Mouse (Mus musculus): ENCODE measurements around the gene Dock3. TPM values are rescaled to one million over a fixed set of nuclear protein-coding genes. Genes with fewer than 3 reads are reported as not detected.
"Not testable (repeated sequence)": the region's sequence is repeated elsewhere in the genome, so short reads cannot be mapped to it uniquely, and the experiment has no call there.

Dock3 gene
- polyA plus RNA-seq, 1 experiment from 2014 or later: 14.6 TPM

DNA sequence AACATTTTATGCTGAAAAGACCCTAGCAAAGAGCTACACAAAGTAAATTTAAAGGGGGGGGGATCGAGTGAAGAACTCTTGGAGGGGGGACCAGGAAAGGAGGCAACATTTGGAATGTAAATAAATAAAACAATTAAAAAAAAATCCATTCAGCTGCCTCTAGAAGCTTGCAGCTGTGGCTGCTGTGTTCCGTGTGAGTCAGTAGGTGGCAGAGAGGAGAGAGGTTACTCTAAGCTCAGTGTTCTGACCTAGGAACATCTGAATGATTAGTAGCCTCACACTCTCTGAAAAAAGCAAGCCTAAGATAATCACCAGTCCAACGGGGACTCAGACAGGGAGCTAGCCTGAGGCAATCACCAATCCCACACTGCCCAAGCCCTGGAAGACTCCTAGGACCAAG is 66.9 kb downstream of the Dock3 start:
- Histone ChIP-seq H3K36me3 (no peaks in the 10 kb centered on the region), H3K9ac (no peak overlapping the region), H3K4me1 (no peaks in the 10 kb centered on the region), H3K27me3 (replicated peaks) (no peaks in the 10 kb centered on the region), H3K4me3 (no peak overlapping the region), H3K9me3 (no peaks in the 10 kb centered on the region), H3K27ac (no peak overlapping the region), H3K4me2 (replicated peaks) (no peak overlapping the region)
- ATAC-seq (ENCODE audit: low FRiP score, low read depth): no peak
- WGBS: 23% methylated on average over 3 of the region's 3 CpGs

DNA sequence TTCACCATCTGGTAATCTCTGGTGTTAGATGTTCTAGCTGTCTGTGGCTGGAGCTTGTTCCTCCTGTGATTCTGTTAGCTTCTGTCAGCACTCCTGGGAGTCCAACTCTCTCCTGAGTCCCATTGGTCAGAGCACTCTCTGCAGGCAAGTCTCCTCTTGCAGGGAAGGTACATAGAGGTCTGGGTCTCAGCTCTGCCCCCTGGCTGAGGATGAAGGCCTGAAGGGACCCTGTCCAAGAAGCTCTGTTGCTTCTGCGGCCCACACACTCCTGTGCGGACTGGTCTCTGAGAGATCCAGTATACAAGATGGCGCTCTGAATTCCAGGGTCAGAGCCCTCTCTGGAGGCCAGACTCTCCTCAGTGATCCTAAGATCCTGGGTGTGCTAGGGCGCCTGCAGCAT is 75.3 kb downstream of the Dock3 start:
- not testable (repeated sequence) for H3K4me3 ChIP-seq; H3K27me3 ChIP-seq (replicated peaks); H3K4me2 ChIP-seq (replicated peaks); H3K9me3 ChIP-seq; H3K9ac ChIP-seq; H3K4me1 ChIP-seq; ATAC-seq (ENCODE audit: low FRiP score, low read depth); H3K36me3 ChIP-seq; H3K27ac ChIP-seq
- 90% methylated on average over 4 of the region's 4 CpGs for WGBS

DNA sequence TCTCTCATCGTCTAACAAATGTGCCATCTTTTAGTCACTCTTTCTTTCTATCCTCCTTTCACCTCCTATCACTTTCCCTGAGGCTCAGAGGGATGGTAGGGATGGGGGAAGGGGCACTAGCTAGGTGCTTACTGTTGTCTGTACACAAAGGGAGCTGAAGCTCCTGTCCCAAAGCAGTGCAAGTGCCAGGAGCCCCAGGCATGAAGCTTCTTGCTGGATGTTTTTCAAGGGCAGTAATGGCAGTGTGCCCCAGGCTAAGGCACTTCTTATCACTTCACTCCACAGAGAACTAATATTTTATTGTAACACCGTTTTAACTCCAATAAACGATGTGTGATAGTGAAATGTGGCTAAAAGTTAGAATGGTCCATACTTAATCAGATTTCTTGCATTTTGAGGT is 118.9 kb downstream of the Dock3 start:
- no peak overlapping the region for H3K4me2 ChIP-seq (replicated peaks)
- no peak overlapping the region for H3K27ac ChIP-seq
- 69% methylated on average over 3 of the region's 3 CpGs for WGBS
- H3K4me1 ChIP-seq: no peaks in the 10 kb centered on the region
- no peak for ATAC-seq (ENCODE audit: low FRiP score, low read depth)
- no peak overlapping the region for H3K9ac ChIP-seq
- H3K9me3 ChIP-seq: no peaks in the 10 kb centered on the region
- no peaks in the 10 kb centered on the region for H3K36me3 ChIP-seq
- no peak overlapping the region for H3K4me3 ChIP-seq
- H3K27me3 ChIP-seq (replicated peaks): no peaks in the 10 kb centered on the region

DNA sequence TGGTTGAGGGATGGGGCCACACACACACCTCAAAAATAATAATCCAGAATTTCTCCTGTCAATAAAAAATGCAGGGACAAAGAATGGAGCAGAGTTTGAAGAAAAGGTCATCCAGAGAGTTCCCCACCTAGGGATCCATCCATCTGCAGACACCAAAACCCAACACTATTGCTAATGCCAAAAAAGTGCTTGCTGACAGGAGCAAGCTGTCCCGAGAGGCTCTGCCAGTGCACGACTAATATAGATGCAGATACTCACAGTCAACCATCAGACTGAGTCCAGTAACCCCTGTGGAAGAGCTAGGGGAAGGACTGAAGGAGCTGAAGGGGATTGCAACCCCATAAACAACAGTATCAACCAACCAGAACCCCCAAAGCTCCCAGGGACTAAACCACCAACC is 119.7 kb downstream of the Dock3 start:
- H3K4me3 ChIP-seq: no peak overlapping the region
- H3K27ac ChIP-seq: no peak overlapping the region
- no peaks in the 10 kb centered on the region for H3K36me3 ChIP-seq
- WGBS: 74% methylated on average over 2 of the region's 2 CpGs
- H3K4me1 ChIP-seq: no peaks in the 10 kb centered on the region
- H3K9me3 ChIP-seq: no peaks in the 10 kb centered on the region
- no peaks in the 10 kb centered on the region for H3K27me3 ChIP-seq (replicated peaks)
- no peak overlapping the region for H3K9ac ChIP-seq
- no peak for ATAC-seq (ENCODE audit: low FRiP score, low read depth)
- no peak overlapping the region for H3K4me2 ChIP-seq (replicated peaks)

DNA sequence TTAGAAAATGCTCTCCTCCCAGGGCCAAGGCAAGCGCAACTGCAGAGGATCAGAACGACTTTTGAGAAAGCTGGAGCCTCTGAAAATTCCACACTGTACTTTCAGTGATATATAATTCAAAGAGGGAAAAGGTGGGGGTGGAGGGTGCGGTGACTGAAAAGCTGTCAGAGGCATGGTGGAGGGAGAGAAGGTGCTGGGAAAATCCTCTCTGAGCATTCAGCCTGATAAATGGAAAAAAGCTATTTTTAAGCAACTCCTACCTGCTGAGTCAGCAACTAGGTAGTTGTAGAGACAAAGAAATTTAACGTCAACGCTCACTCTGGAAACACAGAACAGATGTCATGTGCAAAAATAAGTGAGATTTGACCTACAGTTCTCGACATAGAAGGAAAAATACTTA is 132.2 kb downstream of the Dock3 start:
- no peak overlapping the region for H3K4me2 ChIP-seq (replicated peaks)
- no peaks in the 10 kb centered on the region for H3K9me3 ChIP-seq
- H3K27ac ChIP-seq: no peak overlapping the region
- no peaks in the 10 kb centered on the region for H3K27me3 ChIP-seq (replicated peaks)
- no peak for ATAC-seq (ENCODE audit: low FRiP score, low read depth)
- 81% methylated on average over 6 of the region's 6 CpGs for WGBS
- H3K4me3 ChIP-seq: no peak overlapping the region
- H3K36me3 ChIP-seq: no peaks in the 10 kb centered on the region
- no peak overlapping the region for H3K9ac ChIP-seq
- no peaks in the 10 kb centered on the region for H3K4me1 ChIP-seq

DNA sequence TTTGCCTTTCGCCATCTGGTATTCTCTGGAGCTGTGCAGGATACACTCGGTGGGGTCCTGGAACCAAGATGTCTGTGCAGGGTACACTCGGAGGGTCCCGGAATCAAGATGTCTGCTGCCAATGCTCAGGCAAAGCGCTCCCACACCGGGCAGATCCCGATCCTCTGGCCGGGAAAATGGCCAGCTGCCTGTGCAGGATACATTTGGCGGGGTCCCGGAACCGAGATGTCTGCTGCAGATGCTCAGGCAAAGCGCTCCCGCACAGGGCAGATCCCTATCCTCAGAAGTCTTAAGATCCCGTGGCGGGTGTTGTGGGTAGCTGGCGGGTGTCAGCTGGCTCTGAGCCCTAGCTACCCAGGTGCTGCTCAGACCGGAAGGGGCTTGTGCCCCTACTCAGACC is 142.3 kb downstream of the Dock3 start:
- H3K27ac ChIP-seq; H3K9me3 ChIP-seq; ATAC-seq (ENCODE audit: low FRiP score, low read depth); H3K4me3 ChIP-seq; H3K4me2 ChIP-seq (replicated peaks); H3K9ac ChIP-seq; H3K36me3 ChIP-seq; H3K4me1 ChIP-seq; H3K27me3 ChIP-seq (replicated peaks): not testable (repeated sequence)
- WGBS: 75% methylated on average over 17 of the region's 17 CpGs

DNA sequence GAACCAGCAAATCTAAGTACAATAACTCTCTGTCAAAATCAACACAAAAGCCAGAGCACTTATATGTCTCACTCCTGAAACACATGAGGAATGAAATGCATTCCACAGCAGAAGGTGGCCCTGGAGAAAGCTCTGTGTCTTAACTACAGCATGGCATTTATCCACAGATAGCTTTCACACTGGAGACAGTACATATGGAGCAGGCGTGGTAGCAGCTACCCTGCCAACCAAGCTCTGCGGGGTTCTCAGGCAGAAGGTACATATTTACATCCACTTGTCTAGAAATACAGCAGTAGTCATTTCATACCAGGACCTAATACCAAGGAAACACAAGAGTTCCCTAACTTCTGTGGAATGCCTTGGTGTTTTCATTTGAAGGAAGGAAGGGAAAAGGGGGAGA is 144.2 kb downstream of the Dock3 start:
- no peaks in the 10 kb centered on the region for H3K27me3 ChIP-seq (replicated peaks)
- 83% methylated on average over 2 of the region's 2 CpGs for WGBS
- no peak overlapping the region for H3K9ac ChIP-seq
- H3K36me3 ChIP-seq: no peaks in the 10 kb centered on the region
- no peak for ATAC-seq (ENCODE audit: low FRiP score, low read depth)
- H3K4me3 ChIP-seq: no peak overlapping the region
- no peak overlapping the region for H3K27ac ChIP-seq
- no peaks in the 10 kb centered on the region for H3K4me1 ChIP-seq
- no peak overlapping the region for H3K4me2 ChIP-seq (replicated peaks)
- H3K9me3 ChIP-seq: no peaks in the 10 kb centered on the region

DNA sequence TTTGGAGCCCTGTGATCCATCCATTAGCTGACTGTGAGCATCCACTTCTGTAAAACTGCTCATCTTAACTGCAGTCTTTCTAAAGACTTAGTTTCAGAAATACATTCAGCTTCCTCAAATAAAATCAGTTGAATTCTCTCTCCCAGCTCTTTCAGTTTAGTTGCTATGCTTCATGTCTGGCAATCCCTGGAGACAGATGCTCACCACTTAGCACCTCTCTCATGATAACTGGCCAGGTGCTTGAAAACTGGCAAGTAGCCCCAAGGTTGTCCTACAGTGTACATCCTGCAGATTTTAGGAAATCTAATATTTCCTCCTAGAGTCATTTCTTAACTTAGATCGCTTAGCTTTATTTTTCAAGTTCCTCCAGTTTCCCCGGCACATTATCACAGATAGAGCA is 193.8 kb downstream of the Dock3 start:
- H3K27me3 ChIP-seq (replicated peaks): no peaks in the 10 kb centered on the region
- no peaks in the 10 kb centered on the region for H3K9me3 ChIP-seq
- no peaks in the 10 kb centered on the region for H3K4me1 ChIP-seq
- no peaks in the 10 kb centered on the region for H3K36me3 ChIP-seq
- 93% methylated on average over 2 of the region's 2 CpGs for WGBS
- H3K4me2 ChIP-seq (replicated peaks): no peak overlapping the region
- no peak overlapping the region for H3K9ac ChIP-seq
- H3K27ac ChIP-seq: no peak overlapping the region
- H3K4me3 ChIP-seq: no peak overlapping the region
- ATAC-seq (ENCODE audit: low FRiP score, low read depth): no peak

DNA sequence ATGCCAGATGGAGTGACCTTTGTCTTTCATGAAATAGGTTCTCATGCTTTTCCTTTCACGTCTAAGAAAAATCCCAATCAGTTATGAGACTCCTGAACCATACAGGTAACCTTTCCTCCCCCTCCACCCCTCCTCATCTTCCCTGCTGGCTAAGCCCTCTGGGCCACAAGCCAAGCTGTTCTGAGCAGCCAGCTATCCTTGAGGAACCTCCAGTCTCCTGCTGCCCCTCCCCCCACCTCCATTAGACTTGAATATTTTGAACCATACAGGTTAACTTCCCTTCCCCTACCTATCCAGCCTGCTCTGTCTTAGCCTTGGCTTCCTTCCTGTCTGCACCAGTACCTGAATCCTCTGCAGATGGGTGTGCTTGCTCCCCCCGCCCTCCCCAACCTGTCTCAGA is 204.1 kb downstream of the Dock3 start:
- no peaks in the 10 kb centered on the region for H3K9me3 ChIP-seq
- H3K4me2 ChIP-seq (replicated peaks): no peak overlapping the region
- no peak overlapping the region for H3K27ac ChIP-seq
- no peaks in the 10 kb centered on the region for H3K36me3 ChIP-seq
- no peak overlapping the region for H3K9ac ChIP-seq
- no peaks in the 10 kb centered on the region for H3K27me3 ChIP-seq (replicated peaks)
- no peak overlapping the region for H3K4me3 ChIP-seq
- no peak for ATAC-seq (ENCODE audit: low FRiP score, low read depth)
- WGBS: 72% methylated on average over 2 of the region's 2 CpGs
- no peaks in the 10 kb centered on the region for H3K4me1 ChIP-seq

DNA sequence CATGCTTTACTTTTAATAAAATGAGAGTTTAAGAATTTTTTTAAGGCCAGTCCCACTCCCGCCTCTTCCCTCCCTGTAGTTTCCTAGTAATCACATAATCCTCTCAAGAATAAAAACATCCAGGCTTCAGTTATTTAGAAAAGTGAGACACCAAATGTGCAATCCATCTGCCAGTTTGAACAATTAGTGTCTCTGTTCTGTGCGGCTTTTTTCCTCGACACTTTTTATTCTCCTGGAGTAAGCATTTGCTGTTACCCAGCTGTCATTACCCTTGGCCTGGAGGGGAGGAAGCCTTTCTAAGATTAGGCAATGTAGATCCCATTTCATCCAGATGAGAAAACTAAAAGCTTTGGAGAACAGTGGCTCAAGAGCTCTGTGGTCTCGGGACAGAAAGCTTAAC is 221.9 kb downstream of the Dock3 start:
- Histone ChIP-seq H3K27ac (no peak overlapping the region), H3K4me1 (no peaks in the 10 kb centered on the region), H3K9ac (no peak overlapping the region), H3K27me3 (replicated peaks) (no peaks in the 10 kb centered on the region), H3K9me3 (no peaks in the 10 kb centered on the region), H3K4me3 (no peak overlapping the region), H3K36me3 (no peaks in the 10 kb centered on the region), H3K4me2 (replicated peaks) (no peak overlapping the region)
- 78% methylated on average over 4 of the region's 4 CpGs for WGBS
- no peak for ATAC-seq (ENCODE audit: low FRiP score, low read depth)

DNA sequence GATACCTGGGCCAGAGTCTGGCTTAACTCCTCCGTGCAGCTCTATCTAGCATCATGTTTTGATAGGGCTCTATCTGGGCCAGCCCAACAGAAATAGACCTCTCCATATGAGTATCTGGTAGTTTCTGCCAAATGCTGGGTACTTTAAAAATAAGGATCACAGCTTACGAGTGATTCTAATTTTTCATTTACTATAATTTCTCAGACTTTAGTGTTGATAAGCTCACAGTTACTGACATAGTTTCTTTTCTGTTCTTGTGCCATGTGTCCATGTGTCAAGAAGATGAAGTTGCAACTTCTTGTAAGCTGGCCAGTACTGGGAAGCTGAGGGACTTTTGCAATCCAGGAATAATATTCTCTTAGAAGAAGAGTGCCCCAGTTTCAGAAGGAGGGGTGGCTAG is 228.5 kb downstream of the Dock3 start:
- H3K9me3 ChIP-seq: no peaks in the 10 kb centered on the region
- H3K27ac ChIP-seq: no peak overlapping the region
- H3K36me3 ChIP-seq: no peaks in the 10 kb centered on the region
- H3K4me1 ChIP-seq: no peaks in the 10 kb centered on the region
- ATAC-seq (ENCODE audit: low FRiP score, low read depth): no peak
- H3K4me3 ChIP-seq: no peak overlapping the region
- no peak overlapping the region for H3K4me2 ChIP-seq (replicated peaks)
- H3K9ac ChIP-seq: no peak overlapping the region
- no peaks in the 10 kb centered on the region for H3K27me3 ChIP-seq (replicated peaks)
- 90% methylated on average over 2 of the region's 2 CpGs for WGBS

DNA sequence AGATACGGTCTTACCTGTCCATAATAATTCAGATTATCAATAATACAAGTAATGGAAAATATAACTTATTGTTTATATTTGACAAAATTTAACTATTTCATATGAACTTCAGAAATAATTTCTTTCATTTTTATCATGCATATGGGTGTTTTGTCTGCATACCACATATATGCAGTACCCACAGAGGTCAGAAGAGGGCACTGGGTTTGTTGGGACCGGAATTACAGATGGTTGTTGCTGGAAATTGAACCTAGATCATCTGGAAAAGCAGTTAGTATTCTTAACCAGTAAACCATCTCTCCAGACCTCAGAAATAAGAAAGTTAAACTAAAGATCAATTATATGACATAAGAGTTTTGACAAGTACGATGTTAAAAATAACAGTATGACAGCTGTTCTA is 261.0 kb downstream of the Dock3 start:
- Histone ChIP-seq H3K27me3 (replicated peaks) (no peaks in the 10 kb centered on the region), H3K27ac (no peak overlapping the region), H3K9ac (no peak overlapping the region), H3K4me1 (no peaks in the 10 kb centered on the region), H3K36me3 (no peaks in the 10 kb centered on the region), H3K4me3 (no peak overlapping the region), H3K9me3 (no peaks in the 10 kb centered on the region), H3K4me2 (replicated peaks) (no peak overlapping the region)
- ATAC-seq (ENCODE audit: low FRiP score, low read depth): no peak
- WGBS: 64% methylated on average over 3 of the region's 3 CpGs

DNA sequence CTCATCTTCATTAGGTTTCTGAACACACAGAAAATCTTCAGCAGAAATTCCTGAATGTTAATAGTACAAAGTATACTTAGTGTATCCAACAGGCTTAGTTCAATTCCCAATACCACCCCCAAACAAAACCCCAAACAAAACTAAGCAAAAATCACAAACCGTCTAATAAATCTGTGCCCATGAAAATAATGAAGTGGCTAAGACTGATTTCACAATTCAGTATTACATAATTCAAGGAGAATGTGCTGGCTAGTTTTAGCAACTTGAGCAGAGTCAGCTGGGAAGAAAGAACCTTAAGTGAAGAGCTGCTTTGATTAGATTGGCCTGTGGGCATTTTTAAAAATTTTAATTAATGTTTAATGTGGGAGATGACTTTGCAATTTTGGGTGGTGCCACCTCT is 273.3 kb downstream of the Dock3 start:
- ATAC-seq (ENCODE audit: low FRiP score, low read depth): no peak
- Histone ChIP-seq H3K9me3 (no peaks in the 10 kb centered on the region), H3K4me2 (replicated peaks) (no peak overlapping the region), H3K4me1 (no peaks in the 10 kb centered on the region), H3K9ac (no peak overlapping the region), H3K36me3 (no peaks in the 10 kb centered on the region), H3K4me3 (no peak overlapping the region), H3K27me3 (replicated peaks) (no peaks in the 10 kb centered on the region), H3K27ac (no peak overlapping the region)
- whole genome bisulfite sequencing: 90% methylated on average over 1 of the region's 1 CpGs

DNA sequence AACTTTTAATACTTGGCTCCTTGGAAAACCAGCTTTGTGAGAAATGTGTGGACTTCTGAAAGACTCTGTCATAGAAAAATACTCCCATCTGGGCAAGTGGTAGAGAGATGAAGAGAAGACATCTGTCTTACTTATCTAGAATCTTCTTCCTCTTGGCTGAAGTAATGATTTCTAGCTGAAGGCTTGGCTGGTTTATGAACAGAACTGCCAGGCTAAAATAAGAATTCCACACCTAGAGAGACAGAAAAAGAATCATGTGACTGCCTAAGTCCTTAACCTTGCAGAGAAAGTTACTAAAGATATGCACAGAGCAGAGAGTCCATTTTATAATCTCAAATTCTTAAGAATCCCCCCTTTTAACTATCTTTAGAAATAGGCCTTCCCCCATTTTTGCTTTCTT is 276.2 kb downstream of the Dock3 start:
- Histone ChIP-seq H3K27ac (no peak overlapping the region), H3K9me3 (no peaks in the 10 kb centered on the region), H3K27me3 (replicated peaks) (no peaks in the 10 kb centered on the region), H3K4me2 (replicated peaks) (no peak overlapping the region), H3K36me3 (no peaks in the 10 kb centered on the region), H3K9ac (no peak overlapping the region), H3K4me1 (no peaks in the 10 kb centered on the region), H3K4me3 (no peak overlapping the region)
- ATAC-seq (ENCODE audit: low FRiP score, low read depth): no peak
